Mouse (Mus musculus) limb, embryonic 11.5 days (tissue): ENCODE measurements at regions not wholly inside any gene's neighbourhood (a gene's known extent, or its start where the extent isn't known, plus 50 kb on each side); places are given as distances from the start of the nearest gene placed in this dataset.

Source experiments
- ATAC-seq: fragments of 200-750 bp; cut with Nextera tagmentation; 2 replicates; pipeline ENCODE4 v1.8.0; 2017; ENCODE audit warnings: low read depth; ENCODE audit not compliant: insufficient number of reproducible peaks, low FRiP score, low TSS enrichment
- DNase-seq: peaks from one replicate; pipeline ENCODE4 v3.0.0-alpha.2; 2015; ENCODE audit warnings: low spot score
- H3K27ac ChIP-seq: fragments of 300-500 bp; sonication (generic); replicated peaks from 2 replicates; pipeline ENCODE4 v1.5.1; 2014; ENCODE audit warnings: low read depth, mild to moderate bottlenecking, low read length
- H3K27me3 ChIP-seq: fragments of 300-500 bp; sonication (generic); 2 replicates; pipeline ENCODE4 v1.6.1; 2014; ENCODE audit warnings: mild to moderate bottlenecking, low read length, mixed read lengths; ENCODE audit not compliant: control insufficient read depth, insufficient read depth
- H3K36me3 ChIP-seq: fragments of 300-500 bp; sonication (generic); 2 replicates; pipeline ENCODE4 v1.6.1; 2014; ENCODE audit warnings: mild to moderate bottlenecking, low read length, moderate library complexity, mixed read lengths; ENCODE audit not compliant: control insufficient read depth, insufficient read depth
- H3K4me1 ChIP-seq: fragments of 300-500 bp; sonication (generic); 2 replicates; pipeline ENCODE4 v1.6.1; 2014; ENCODE audit warnings: low read length, mixed read lengths; ENCODE audit not compliant: control insufficient read depth, insufficient read depth
- H3K4me2 ChIP-seq: fragments of 300-500 bp; sonication (generic); 2 replicates; pipeline ENCODE4 v1.6.1; 2014; ENCODE audit warnings: low read depth, mild to moderate bottlenecking, moderate library complexity; ENCODE audit not compliant: severe bottlenecking
- H3K4me3 ChIP-seq: fragments of 300-500 bp; sonication (generic); 2 replicates; pipeline ENCODE4 v1.5.1; 2014; ENCODE audit warnings: low read depth, low read length
- H3K9ac ChIP-seq: fragments of 300-500 bp; sonication (generic); 2 replicates; pipeline ENCODE4 v1.6.1; 2014; ENCODE audit warnings: mild to moderate bottlenecking, low read length
- H3K9me3 ChIP-seq: fragments of 300-500 bp; sonication (generic); 2 replicates; pipeline ENCODE4 v1.6.1; 2016; ENCODE audit warnings: low read length; ENCODE audit not compliant: control insufficient read depth
- WGBS: fragments of 180-500 bp; shearing (Covaris S2); extraction: QIAGEN DNeasy Blood & Tissue Kit; methylation state at CpG from one replicate; pipeline ENCODE4 v1.1.7; 2014; 5-methylcytosine and 5-hydroxymethylcytosine counted together

GRCm38 (mm10) chr10:87747846-87748552, 110.1 kb upstream of the Igf1 start:
- Histone ChIP-seq H3K4me1 (no peaks in the 10 kb centered on the region), H3K4me3 (no peak overlapping the region), H3K9me3 (no peaks in the 10 kb centered on the region), H3K4me2 (no peak overlapping the region), H3K9ac (no peak overlapping the region), H3K27ac (no peak overlapping the region), H3K27me3 (no peaks in the 10 kb centered on the region), H3K36me3 (no peaks in the 10 kb centered on the region)
- DNase-seq = no peak
- 89% methylated on average over 2 of the region's 2 CpGs for WGBS
- ATAC-seq = no peak

GRCm38 (mm10) chr10:87748631-87749193, 109.4 kb upstream of the Igf1 start:
- H3K4me3 ChIP-seq = no peak overlapping the region
- ATAC-seq (no peak), DNase-seq (no peak)
- no peaks in the 10 kb centered on the region for H3K36me3 ChIP-seq
- H3K27me3 ChIP-seq = no peaks in the 10 kb centered on the region
- H3K4me2 ChIP-seq = no peak overlapping the region
- no peaks in the 10 kb centered on the region for H3K4me1 ChIP-seq
- no peak overlapping the region for H3K9ac ChIP-seq
- H3K9me3 ChIP-seq = no peaks in the 10 kb centered on the region
- 72% methylated on average over 4 of the region's 4 CpGs for WGBS
- no peak overlapping the region for H3K27ac ChIP-seq

GRCm38 (mm10) chr10:87750321-87750720, 107.7 kb upstream of the Igf1 start:
- DNase-seq (no peak), ATAC-seq (no peak)
- Histone ChIP-seq H3K27ac (no peak overlapping the region), H3K4me2 (no peak overlapping the region), H3K27me3 (no peaks in the 10 kb centered on the region), H3K4me1 (no peaks in the 10 kb centered on the region), H3K9ac (no peak overlapping the region), H3K36me3 (no peaks in the 10 kb centered on the region), H3K9me3 (no peaks in the 10 kb centered on the region), H3K4me3 (no peak overlapping the region)

GRCm38 (mm10) chr10:87750972-87751371, 107.1 kb upstream of the Igf1 start:
- H3K36me3 ChIP-seq = no peaks in the 10 kb centered on the region
- no peak overlapping the region for H3K4me3 ChIP-seq
- H3K27ac ChIP-seq = no peak overlapping the region
- no peak overlapping the region for H3K4me2 ChIP-seq
- H3K4me1 ChIP-seq = no peaks in the 10 kb centered on the region
- H3K27me3 ChIP-seq = no peaks in the 10 kb centered on the region
- WGBS = 36% methylated on average over 1 of the region's 1 CpGs
- no peaks in the 10 kb centered on the region for H3K9me3 ChIP-seq
- DNase-seq (no peak), ATAC-seq (no peak)
- no peak overlapping the region for H3K9ac ChIP-seq

GRCm38 (mm10) chr10:87752117-87752516, 105.9 kb upstream of the Igf1 start:
- WGBS = 77% methylated on average over 2 of the region's 2 CpGs
- DNase-seq = no peak
- Histone ChIP-seq H3K36me3 (no peaks in the 10 kb centered on the region), H3K4me1 (no peaks in the 10 kb centered on the region), H3K27me3 (no peaks in the 10 kb centered on the region), H3K4me3 (no peak overlapping the region), H3K9ac (no peak overlapping the region), H3K9me3 (no peaks in the 10 kb centered on the region), H3K27ac (no peak overlapping the region), H3K4me2 (no peak overlapping the region)
- no peak for ATAC-seq

GRCm38 (mm10) chr10:87753483-87753882, 104.6 kb upstream of the Igf1 start:
- Histone ChIP-seq H3K4me1 (no peaks in the 10 kb centered on the region), H3K9me3 (no peaks in the 10 kb centered on the region), H3K27ac (no peak overlapping the region), H3K36me3 (no peaks in the 10 kb centered on the region), H3K4me2 (no peak overlapping the region), H3K9ac (no peak overlapping the region), H3K4me3 (no peak overlapping the region), H3K27me3 (no peaks in the 10 kb centered on the region)
- WGBS = 51% methylated on average over 1 of the region's 1 CpGs
- no peak for DNase-seq
- ATAC-seq = no peak

GRCm38 (mm10) chr10:87761528-87762030, 96.5 kb upstream of the Igf1 start:
- H3K9ac ChIP-seq = no peak overlapping the region
- no peaks in the 10 kb centered on the region for H3K9me3 ChIP-seq
- H3K4me1 ChIP-seq = no peaks in the 10 kb centered on the region
- no peak overlapping the region for H3K4me3 ChIP-seq
- no peak for ATAC-seq
- no peaks in the 10 kb centered on the region for H3K36me3 ChIP-seq
- WGBS = 87% methylated on average over 5 of the region's 5 CpGs
- no peaks in the 10 kb centered on the region for H3K27me3 ChIP-seq
- no peak overlapping the region for H3K27ac ChIP-seq
- no peak for DNase-seq
- no peak overlapping the region for H3K4me2 ChIP-seq

- Histone ChIP-seq H3K27ac (no peak overlapping the region), H3K9ac (no peak overlapping the region), H3K36me3 (no peaks in the 10 kb centered on the region), H3K9me3 (no peaks in the 10 kb centered on the region), H3K27me3 (no peaks in the 10 kb centered on the region), H3K4me3 (no peak overlapping the region), H3K4me2 (no peak overlapping the region), H3K4me1 (no peaks in the 10 kb centered on the region)
- ATAC-seq (no peak), DNase-seq (no peak)
- 74% methylated on average over 4 of the region's 4 CpGs for WGBS
Observed at GRCm38 (mm10) chr10:87787521-87787920, 70.5 kb upstream of the Igf1 start.

GRCm38 (mm10) chr10:87792346-87792745, 65.7 kb upstream of the Igf1 start:
- Histone ChIP-seq H3K36me3 (no peaks in the 10 kb centered on the region), H3K4me3 (no peak overlapping the region), H3K27me3 (no peaks in the 10 kb centered on the region), H3K4me2 (no peak overlapping the region), H3K27ac (no peak overlapping the region), H3K4me1 (no peaks in the 10 kb centered on the region), H3K9me3 (no peaks in the 10 kb centered on the region), H3K9ac (no peak overlapping the region)
- ATAC-seq (no peak), DNase-seq (no peak)
